Mouse (Mus musculus) liver, embryonic 14.5 days (tissue): ENCODE data around the gene Nprl3. TPM values are rescaled to one million over a fixed set of nuclear protein-coding genes. Genes with fewer than 3 reads are reported as not detected.
A peak's percentile ranks its signal among the peaks of the same experiment; 100 is the strongest.

ENCODE experiments used
- ATAC-seq: fragments of 200-750 bp; cut with Nextera tagmentation; 2 replicates; pipeline ENCODE4 v1.8.0; 2017; ENCODE audit warnings: moderate number of reproducible peaks, mild to moderate bottlenecking, moderate library complexity; ENCODE audit not compliant: insufficient read depth
- DNase-seq, 3 experiments: peaks; one replicate each; pipeline ENCODE4 v3.0.0-alpha.2; 2012 to 2013; ENCODE audit warnings: low read depth in 3 of 3, low spot score in 3 of 3
- H3K27ac ChIP-seq: fragments of 300-500 bp; sonication (generic); 2 replicates; pipeline ENCODE4 v1.5.1; 2014; ENCODE audit warnings: moderate library complexity, mild to moderate bottlenecking, control low read depth, inconsistent platforms
- H3K27me3 ChIP-seq: fragments of 300-500 bp; sonication (generic); 2 replicates; pipeline ENCODE4 v1.6.1; 2014; ENCODE audit warnings: mild to moderate bottlenecking, low read length, moderate library complexity; ENCODE audit not compliant: control insufficient read depth, insufficient read depth
- H3K36me3 ChIP-seq: fragments of 300-500 bp; sonication (generic); replicated peaks from 2 replicates; pipeline ENCODE4 v1.6.1; 2014; ENCODE audit warnings: low read depth; ENCODE audit not compliant: control insufficient read depth, insufficient read depth
- H3K4me1 ChIP-seq, 2 experiments: fragments of 200-500 bp in 1 of 2; fragments of 300-500 bp in 1 of 2; sonication (generic) in 1 of 2; replicated peaks; 2 replicates each; pipeline ENCODE4 v1.6.1; 2012 to 2014; ENCODE audit warnings: antibody characterized with exemption in 1 of 2, inconsistent platforms in 1 of 2, low read length in 1 of 2; ENCODE audit not compliant: control insufficient read depth in 2 of 2, insufficient read depth in 2 of 2
- H3K4me2 ChIP-seq: fragments of 300-500 bp; sonication (generic); 2 replicates; pipeline ENCODE4 v1.6.1; 2014; ENCODE audit warnings: low read depth, mild to moderate bottlenecking, control low read depth, moderate library complexity
- H3K4me3 ChIP-seq, 2 experiments: fragments of 200-500 bp in 1 of 2; fragments of 300-500 bp in 1 of 2; sonication (generic) in 1 of 2; 2 replicates each; pipeline ENCODE4 v1.5.1; 2012 to 2014; ENCODE audit warnings: low read depth in 2 of 2, low read length in 2 of 2, mild to moderate bottlenecking in 2 of 2, control low read depth in 1 of 2, inconsistent platforms in 1 of 2, moderate library complexity in 1 of 2; ENCODE audit not compliant: insufficient read depth in 1 of 2
- H3K9ac ChIP-seq: fragments of 300-500 bp; sonication (generic); replicated peaks from 2 replicates; pipeline ENCODE4 v1.6.1; 2014; ENCODE audit warnings: mild to moderate bottlenecking, control low read depth, moderate library complexity
- H3K9me3 ChIP-seq: fragments of 300-500 bp; sonication (generic); 2 replicates; pipeline ENCODE4 v1.6.1; 2016; ENCODE audit warnings: low read length, mixed read lengths; ENCODE audit not compliant: control insufficient read depth
- CTCF ChIP-seq: IDR thresholded peaks from 2 replicates; pipeline ENCODE4 v1.5.1; 2016; ENCODE audit warnings: antibody characterized with exemption, low read depth, control low read depth
- EP300 ChIP-seq: IDR thresholded peaks from 2 replicates; pipeline ENCODE4 v1.6.1; 2016; ENCODE audit warnings: antibody characterized with exemption, low read depth
- WGBS: fragments of 180-500 bp; shearing (Covaris S2); extraction: QIAGEN DNeasy Blood & Tissue Kit; methylation state at CpG from one replicate; pipeline ENCODE4 v1.1.7; 2014; ENCODE audit not compliant: insufficient replicate concordance; 5-methylcytosine and 5-hydroxymethylcytosine counted together
- polyA plus RNA-seq, 2 experiments: library from polyadenylated mRNA; depleted of rRNA in 1 of 2; stranded (reverse) in 1 of 2; unstranded in 1 of 2; fragments of >200 nt; fragmentation: Nextera tagmentation in 1 of 2; extraction: Ambion mirVana in 1 of 2; gene quantifications; 2 replicates each; pipeline versions ENCODE4 v1.2.1 to v1.2.3; 2012 to 2014

Gene Nprl3
- polyA plus RNA-seq (2012; rRNA removed) (36.8 and 44.5 TPM in 2 replicates), polyA plus RNA-seq (2014; fragmentation: Nextera tagmentation; extraction: Ambion mirVana) (16.5 and 16.8 TPM in 2 replicates)

DNA sequence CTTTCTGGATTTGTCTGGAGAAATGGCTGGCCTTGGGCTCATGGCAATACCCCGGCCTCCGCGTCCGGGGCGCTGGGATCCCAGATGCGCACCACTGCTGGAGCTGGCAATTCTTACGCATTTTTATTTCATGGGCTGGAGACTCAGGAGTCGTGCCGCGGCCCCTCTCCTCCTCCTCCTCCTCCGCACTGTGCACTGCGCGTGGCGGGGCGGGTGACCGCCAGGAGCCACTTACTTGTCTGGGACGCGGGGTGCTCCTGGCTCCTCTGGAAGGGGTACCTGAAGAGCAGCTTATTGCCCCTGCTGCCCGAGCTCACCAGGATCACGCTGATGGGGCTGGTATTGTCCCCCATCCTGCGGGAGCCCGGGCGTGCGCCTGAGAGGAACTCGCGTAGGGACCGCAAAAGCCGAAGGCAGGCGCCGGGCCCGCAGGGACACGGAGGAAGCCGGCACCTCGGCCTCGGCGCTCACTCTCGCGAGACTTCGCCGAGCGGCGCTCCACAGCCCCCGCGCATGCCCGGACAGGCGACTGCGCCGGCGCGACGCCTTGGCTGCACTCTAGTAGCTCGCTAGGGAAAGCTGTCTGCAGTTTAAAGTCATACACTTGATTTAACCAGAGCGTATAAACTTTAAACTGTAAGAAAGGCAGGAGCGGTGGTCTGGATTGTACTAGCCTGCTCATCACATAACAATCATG, at the start of gene Nprl3:
Gene Nprl3, minus strand, starts transcription at position 520 of the 697 bp plus-strand sequence.
- Histone ChIP-seq H3K9ac (peak within 1 kb of the TSS; percentile 96), H3K4me3 (peak within 1 kb of the TSS; percentile 75 to 83), H3K9me3 (no peaks in the 10 kb centered on the region), H3K4me2 (peak within 1 kb of the TSS; percentile 83), H3K27me3 (no peaks in the 10 kb centered on the region), H3K4me1 (peaks cover 73 to 78% of the 10 kb centered on the region in 2 experiments), H3K36me3 (peaks cover 4% of the 10 kb centered on the region; the same call in 1 of the 2 replicates), H3K27ac (peak within 1 kb of the TSS; percentile 95)
- under 1% methylated on average over 54 of the region's 54 CpGs for WGBS
- ATAC-seq (peak; percentile 77), DNase-seq (peak; percentile 84 to 89 (median 85))
- no peak; the same call in 1 of the 2 replicates for TF ChIP-seq CTCF
- TF ChIP-seq EP300: peak; percentile 52; the same call in 1 of the 2 replicates

DNA sequence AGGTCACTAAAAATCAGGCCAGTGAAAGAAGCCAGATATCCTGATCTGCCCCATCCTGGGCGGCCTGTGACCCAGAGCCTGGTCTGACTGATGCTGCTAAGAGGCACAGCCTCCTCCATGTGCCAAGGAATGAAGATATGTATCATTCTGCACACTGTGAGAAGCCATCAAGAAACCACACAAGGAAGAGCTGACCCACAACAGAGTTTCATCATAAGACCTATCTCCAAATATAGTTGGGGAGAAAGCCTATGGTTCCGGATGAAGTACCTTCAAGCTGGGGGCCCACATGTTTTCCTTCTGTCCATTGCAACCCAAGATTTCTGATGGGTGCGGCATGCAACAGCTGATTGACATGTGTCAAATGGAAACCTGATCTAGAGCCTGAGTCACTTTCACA, 48.5 kb upstream of the Nprl3 start:
- ATAC-seq (no peak), DNase-seq (no peak)
- TF ChIP-seq EP300 (no peak), CTCF (no peak)
- Histone ChIP-seq H3K4me2 (no peak overlapping the region), H3K4me3 (no peak overlapping the region), H3K4me1 (peaks cover 2 to 3% of the 10 kb centered on the region in 2 experiments; a peak in 3 of 4 replicates), H3K36me3 (no peaks in the 10 kb centered on the region), H3K27ac (no peak overlapping the region), H3K9ac (no peak overlapping the region), H3K27me3 (no peaks in the 10 kb centered on the region), H3K9me3 (no peaks in the 10 kb centered on the region)
- WGBS: 53% methylated on average over 3 of the region's 3 CpGs

- Histone ChIP-seq H3K36me3 (no peaks in the 10 kb centered on the region), H3K27ac (no peak overlapping the region), H3K27me3 (no peaks in the 10 kb centered on the region), H3K9ac (no peak overlapping the region), H3K4me2 (no peak overlapping the region), H3K4me1 (peaks cover 3 to 11% of the 10 kb centered on the region in 2 experiments; a peak in 3 of 4 replicates), H3K9me3 (no peaks in the 10 kb centered on the region), H3K4me3 (no peak overlapping the region)
- WGBS: 41% methylated on average over 3 of the region's 3 CpGs
- ATAC-seq (no peak), DNase-seq (no peak)
- TF ChIP-seq CTCF (no peak), EP300 (no peak)
Measured at GRCm38 (mm10) chr11:32309928-32310327, 42.4 kb upstream of the Nprl3 start.

DNA sequence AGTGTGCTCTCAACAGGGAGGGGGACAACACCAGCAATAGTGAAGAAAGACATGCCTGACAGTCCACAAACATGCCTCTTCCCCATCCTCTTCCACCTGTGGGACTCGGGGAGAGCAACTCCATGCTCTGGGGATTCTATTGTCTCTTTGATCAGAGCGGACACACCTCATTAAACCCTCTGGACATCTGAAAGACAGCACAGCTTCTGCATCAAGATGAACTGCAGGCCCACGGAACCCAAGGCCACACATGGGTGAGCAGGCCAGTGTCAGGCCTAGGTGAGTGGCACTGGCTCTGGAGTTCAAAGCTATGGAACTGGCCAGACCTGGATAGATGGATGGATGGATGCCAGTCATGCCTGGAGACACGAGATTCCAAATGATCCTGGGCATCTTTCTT, 41.9 kb upstream of the Nprl3 start:
- TF ChIP-seq CTCF: no peak
- no peak for TF ChIP-seq EP300
- WGBS: 52% methylated on average over 4 of the region's 4 CpGs
- Histone ChIP-seq H3K27me3 (no peaks in the 10 kb centered on the region), H3K4me2 (no peak overlapping the region), H3K27ac (no peak overlapping the region), H3K4me3 (no peak overlapping the region), H3K36me3 (no peaks in the 10 kb centered on the region), H3K4me1 (peaks cover 3 to 11% of the 10 kb centered on the region in 2 experiments), H3K9me3 (no peaks in the 10 kb centered on the region), H3K9ac (no peak overlapping the region)
- no peak for DNase-seq
- no peak for ATAC-seq

GRCm38 (mm10) chr11:32307006-32307405, 39.5 kb upstream of the Nprl3 start:
- no peak for DNase-seq
- Histone ChIP-seq H3K27me3 (no peaks in the 10 kb centered on the region), H3K36me3 (peaks cover 4% of the 10 kb centered on the region; the same call in 1 of the 2 replicates), H3K4me1 (peaks cover 3 to 11% of the 10 kb centered on the region in 2 experiments), H3K9ac (no peak overlapping the region), H3K4me2 (peak overlapping the region; percentile 17; the same call in 1 of the 2 replicates), H3K4me3 (no peak overlapping the region), H3K27ac (no peak overlapping the region), H3K9me3 (no peaks in the 10 kb centered on the region)
- peak; percentile 64 for ATAC-seq
- TF ChIP-seq EP300: 0 out of 2 replicates have a peak, but pooled peaks have one; percentile 9
- no peak for TF ChIP-seq CTCF
- 55% methylated on average over 1 of the region's 1 CpGs for WGBS
